Mouse (Mus musculus) gastrocnemius, adult 2 months (tissue): ENCODE measurements around the gene Srcin1. TPM values are rescaled to one million over a fixed set of nuclear protein-coding genes. Genes with fewer than 3 reads are reported as not detected.

Experiments used
- DNase-seq: peaks from one replicate; pipeline ENCODE4 v3.0.0; 2022
- H3K27ac ChIP-seq: fragments of 200-600 bp; 2 replicates; pipeline ENCODE4 v1.8.1; 2022; ENCODE audit warnings: mild to moderate bottlenecking
- H3K4me3 ChIP-seq: fragments of 200-600 bp; 2 replicates; pipeline ENCODE4 v1.8.1; 2022; ENCODE audit warnings: mild to moderate bottlenecking, moderate library complexity
- CTCF ChIP-seq: fragments of 200-600 bp; IDR thresholded peaks from 2 replicates; pipeline ENCODE4 v1.8.1; 2022; ENCODE audit warnings: antibody characterized with exemption, mild to moderate bottlenecking, moderate library complexity
- intact Hi-C: fragments of 180-260 bp; cut with DNase I; formaldehyde crosslinking; loops from one replicate; pipeline ENCODE4 v1.15.1; 2025
- total RNA-seq, 2 experiments: library from RNA; stranded (reverse); gene quantifications; 2 replicates each; pipeline ENCODE4 v1.2.3; 2021

Gene Srcin1
- total RNA-seq, 2 experiments from 2014 or later = 0.61 to 1.2 TPM

GRCm38 (mm10) chr11:97560210-97560963 is 15.6 kb downstream of the Srcin1 start:
- no peak for TF ChIP-seq CTCF
- DNase-seq = no peak
- Histone ChIP-seq H3K27ac (no peak overlapping the region), H3K4me3 (no peak overlapping the region)
- intact Hi-C loops = no loop called here

DNA sequence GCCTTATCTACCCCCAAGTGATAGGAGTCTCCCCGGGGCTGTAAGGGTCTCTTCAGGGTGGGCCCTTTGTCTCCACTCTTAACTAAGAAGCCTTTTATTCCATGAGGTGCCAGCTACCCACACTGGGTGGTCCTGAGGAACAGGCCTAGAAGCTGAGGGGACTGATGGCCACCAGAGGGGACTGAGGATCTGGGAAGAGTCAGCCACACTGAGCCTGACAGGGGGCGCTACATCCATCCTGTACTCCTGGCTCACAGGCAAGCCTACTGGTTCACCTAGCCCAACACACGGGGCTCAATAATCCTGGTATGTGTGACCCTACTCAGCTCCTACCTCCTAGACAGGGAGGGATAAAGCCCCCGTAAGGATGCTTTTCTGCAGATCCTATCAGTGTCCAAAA is 16.4 kb downstream of the Srcin1 start:
- DNase-seq = no peak
- peak; percentile 31; the same call in 1 of the 2 replicates for TF ChIP-seq CTCF
- Histone ChIP-seq H3K4me3 (no peak overlapping the region), H3K27ac (no peak overlapping the region)
- intact Hi-C loops = no loop called here

GRCm38 (mm10) chr11:97557885-97558284 is 18.1 kb downstream of the Srcin1 start:
- intact Hi-C loops = loop anchor here (1.0 to 2.0 kb wide), 2 partner anchors 27 to 69 kb away; no protein-coding TSS in a partner anchor
- DNase-seq = no peak
- Histone ChIP-seq H3K27ac (no peak overlapping the region), H3K4me3 (no peak overlapping the region)
- no peak for TF ChIP-seq CTCF

- peak; percentile 86 for DNase-seq
- no peak overlapping the region for H3K4me3 ChIP-seq
- peak; percentile 81 for TF ChIP-seq CTCF
- intact Hi-C loops = loop anchor here (1.0 to 2.0 kb wide), 2 partner anchors 25 to 68 kb away; no protein-coding TSS in a partner anchor
- H3K27ac ChIP-seq = no peak overlapping the region
Measured at GRCm38 (mm10) chr11:97556569-97557408, 19.2 kb downstream of the Srcin1 start.

DNA sequence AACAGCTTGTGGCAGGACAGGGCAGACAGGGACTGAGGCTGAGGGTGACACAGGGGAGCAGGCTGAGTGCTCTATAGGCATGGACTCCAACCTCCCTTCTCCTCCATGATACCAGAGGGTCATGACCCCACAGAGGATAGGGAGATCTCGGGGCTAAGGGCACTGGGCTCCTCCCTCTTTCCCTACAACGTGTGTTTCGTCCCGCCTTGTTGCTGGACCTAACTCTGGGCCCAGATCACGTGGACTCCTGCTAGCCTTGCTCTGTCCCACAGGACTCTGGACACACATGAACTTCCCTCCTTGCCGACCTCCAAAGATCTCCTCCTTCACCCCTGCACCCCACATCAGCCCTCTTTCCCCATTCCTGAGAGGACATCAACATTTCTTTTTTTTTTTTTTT is 20.8 kb downstream of the Srcin1 start:
- TF ChIP-seq CTCF = no peak
- intact Hi-C loops = no loop called here
- no peak overlapping the region for H3K27ac ChIP-seq
- no peak overlapping the region for H3K4me3 ChIP-seq
- DNase-seq = no peak

GRCm38 (mm10) chr11:97552151-97552550 is 23.8 kb downstream of the Srcin1 start:
- intact Hi-C loops = no loop called here
- H3K4me3 ChIP-seq = no peak overlapping the region
- TF ChIP-seq CTCF = no peak

DNA sequence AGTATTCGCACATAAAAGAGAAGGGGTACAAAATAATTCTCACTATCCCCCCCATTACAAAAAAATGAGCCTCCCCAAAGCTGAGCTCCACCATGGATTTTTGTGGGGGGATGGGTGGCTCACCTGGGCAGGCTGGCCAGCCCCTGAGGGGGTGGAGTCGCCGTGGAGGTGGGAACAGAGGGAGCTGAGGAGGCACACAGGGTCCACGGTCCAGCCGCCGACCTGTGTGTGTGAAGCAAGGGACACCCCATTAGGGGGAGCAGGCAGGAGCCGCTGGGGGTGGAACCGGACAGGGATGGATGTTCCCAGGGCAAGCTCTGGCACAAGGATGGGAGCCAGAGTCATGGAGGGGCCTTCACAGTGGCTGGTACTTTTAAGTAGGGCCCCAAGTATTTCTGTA is 27.2 kb downstream of the Srcin1 start:
- H3K27ac ChIP-seq = no peak overlapping the region
- H3K4me3 ChIP-seq = no peak overlapping the region
- no peak for TF ChIP-seq CTCF
- DNase-seq = no peak
- intact Hi-C loops = no loop called here

More at GRCm38 (mm10) chr11:97552151-97552550, 23.8 kb downstream of the Srcin1 start:
- DNase-seq = no peak
- no peak overlapping the region for H3K27ac ChIP-seq

GRCm38 (mm10) chr11:97547957-97548706 is 27.9 kb downstream of the Srcin1 start:
- TF ChIP-seq CTCF = no peak
- no peak overlapping the region for H3K4me3 ChIP-seq
- H3K27ac ChIP-seq = no peak overlapping the region
- no peak for DNase-seq
- intact Hi-C loops = no loop called here

- peak overlapping the region; percentile 83 for H3K4me3 ChIP-seq
- peak overlapping the region; percentile 49; the same call in 1 of the 2 replicates for H3K27ac ChIP-seq
- intact Hi-C loops = no loop called here
- DNase-seq = peak; percentile 89
- TF ChIP-seq CTCF = no peak
Measured at GRCm38 (mm10) chr11:97546804-97547411, 29.1 kb downstream of the Srcin1 start.

GRCm38 (mm10) chr11:97545808-97546560 is 30.0 kb downstream of the Srcin1 start:
- DNase-seq = no peak
- no peak overlapping the region for H3K27ac ChIP-seq
- TF ChIP-seq CTCF = no peak
- peak overlapping the region; percentile 83 for H3K4me3 ChIP-seq
- intact Hi-C loops = no loop called here

DNA sequence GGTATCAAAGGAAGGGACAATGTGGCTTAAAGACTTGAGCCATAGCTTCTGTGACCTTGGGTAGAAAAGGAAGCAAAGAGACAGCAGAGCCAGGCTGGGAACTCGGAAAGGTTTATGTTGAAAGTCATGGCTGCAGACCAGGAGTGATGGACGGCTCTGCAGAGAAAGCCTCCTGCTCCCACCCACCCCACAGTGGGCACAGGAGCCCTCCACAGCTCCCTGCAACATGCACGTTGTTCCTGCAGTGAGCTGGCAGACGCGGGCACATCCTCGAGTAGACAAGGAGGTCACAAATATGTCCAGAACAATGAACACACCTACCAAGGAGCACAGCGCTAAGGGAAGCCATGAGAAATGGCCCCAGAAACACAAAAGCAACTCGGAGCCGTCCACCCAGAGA is 32.1 kb downstream of the Srcin1 start:
- Histone ChIP-seq H3K4me3 (no peak overlapping the region), H3K27ac (no peak overlapping the region)
- TF ChIP-seq CTCF = no peak
- DNase-seq = no peak
- intact Hi-C loops = no loop called here
